Mouse (Mus musculus) MEL (cell line): Measurements from ENCODE around the gene Nobox. TPM values are rescaled to one million over a fixed set of nuclear protein-coding genes. Genes with fewer than 3 reads are reported as not detected.

Experiments
- DNase-seq: peaks from one replicate; pipeline ENCODE4 v3.0.0; 2011; ENCODE audit warnings: low read depth, low spot score
- H3K27ac ChIP-seq: 2 replicates; pipeline ENCODE4 v1.5.1; 2012; ENCODE audit warnings: low read depth, mild to moderate bottlenecking, control low read depth, low read length, moderate library complexity; ENCODE audit not compliant: control insufficient read depth
- H3K27me3 ChIP-seq, 2 experiments: fragments of 150-350 bp in 1 of 2; sonication (generic) in 1 of 2; 2 replicates each; pipeline ENCODE4 v1.6.1; 2012; ENCODE audit warnings: low read length in 2 of 2, mild to moderate bottlenecking in 2 of 2, improper control_type of control experiment in 1 of 2, moderate library complexity in 1 of 2; ENCODE audit not compliant: insufficient read depth in 2 of 2, control insufficient read depth in 1 of 2
- H3K36me3 ChIP-seq, 2 experiments: 2 replicates each; pipeline ENCODE4 v1.6.1; 2012 to 2014; ENCODE audit warnings: low read length in 2 of 2, improper control_type of control experiment in 1 of 2, inconsistent platforms in 1 of 2, mild to moderate bottlenecking in 1 of 2; ENCODE audit not compliant: insufficient read depth in 2 of 2, control insufficient read depth in 1 of 2
- H3K4me1 ChIP-seq, 2 experiments: fragments of 150-350 bp in 1 of 2; sonication (generic) in 1 of 2; 2 replicates each; pipeline ENCODE4 v1.6.1; 2012; ENCODE audit warnings: low read length in 2 of 2, improper control_type of control experiment in 1 of 2, mild to moderate bottlenecking in 1 of 2; ENCODE audit not compliant: insufficient read depth in 2 of 2, control insufficient read depth in 1 of 2
- H3K4me3 ChIP-seq, 2 experiments: fragments of 150-350 bp in 1 of 2; sonication (generic) in 1 of 2; 2 replicates each; pipeline ENCODE4 v1.5.1; 2012; ENCODE audit warnings: low read depth in 2 of 2, low read length in 2 of 2, mild to moderate bottlenecking in 2 of 2, moderate library complexity in 2 of 2, control low read depth in 1 of 2, improper control_type of control experiment in 1 of 2; ENCODE audit not compliant: control insufficient read depth in 1 of 2, insufficient read depth in 1 of 2
- H3K79me2 ChIP-seq: 2 replicates; pipeline ENCODE4 v1.6.1; 2012; ENCODE audit warnings: mild to moderate bottlenecking, low read length, moderate library complexity; ENCODE audit not compliant: control insufficient read depth, poor library complexity, insufficient read depth
- H3K9ac ChIP-seq: 2 replicates; pipeline ENCODE4 v1.6.1; 2012; ENCODE audit warnings: low read depth, mild to moderate bottlenecking, control low read depth, low read length, moderate library complexity; ENCODE audit not compliant: control insufficient read depth, poor library complexity, severe bottlenecking
- H3K9me3 ChIP-seq: fragments of 150-350 bp; sonication (generic); replicated peaks from 2 replicates; pipeline ENCODE4 v1.6.1; 2012; ENCODE audit warnings: mild to moderate bottlenecking, low read length, improper control_type of control experiment, moderate library complexity; ENCODE audit not compliant: insufficient read depth
- BHLHE40 ChIP-seq: IDR thresholded peaks from 2 replicates; pipeline ENCODE4 v1.6.1; 2012; ENCODE audit warnings: low read depth, mild to moderate bottlenecking, inconsistent platforms, low read length, improper control_type of control experiment, borderline replicate concordance
- CHD2 ChIP-seq: IDR thresholded peaks from 2 replicates; pipeline ENCODE4 v1.6.1; 2011; ENCODE audit warnings: low read length, improper control_type of control experiment
- CTCF ChIP-seq, 3 experiments: IDR thresholded peaks in 2 of 3; conservative IDR thresholded peaks in 1 of 3; 2 replicates each; pipeline ENCODE4 v1.5.1; 2011 to 2012; ENCODE audit warnings: low read length in 3 of 3, low read depth in 2 of 3, mild to moderate bottlenecking in 2 of 3, improper control_type of control experiment in 1 of 3, inconsistent platforms in 1 of 3, mixed read lengths in 1 of 3, moderate library complexity in 1 of 3; ENCODE audit not compliant: control insufficient read depth in 1 of 3, insufficient read depth in 1 of 3, poor library complexity in 1 of 3, severe bottlenecking in 1 of 3
- ETS1 ChIP-seq: IDR thresholded peaks from 2 replicates; pipeline ENCODE4 v1.6.1; 2012; ENCODE audit warnings: low read depth, mild to moderate bottlenecking, inconsistent platforms, low read length, improper control_type of control experiment, moderate library complexity
- HCFC1 ChIP-seq: IDR thresholded peaks from 2 replicates; pipeline ENCODE4 v1.6.1; 2012; ENCODE audit warnings: low read depth, mild to moderate bottlenecking, inconsistent platforms, low read length, improper control_type of control experiment, moderate library complexity
- JUND ChIP-seq: IDR thresholded peaks from 2 replicates; pipeline ENCODE4 v1.6.1; 2011; ENCODE audit warnings: low read depth, mild to moderate bottlenecking, improper control_type of control experiment, low read length
- KAT2A ChIP-seq: conservative IDR thresholded peaks from 2 replicates; pipeline ENCODE4 v1.6.1; 2012; ENCODE audit warnings: low read depth, low read length, improper control_type of control experiment, inconsistent platforms
- MAFK ChIP-seq: IDR thresholded peaks from 2 replicates; pipeline ENCODE4 v1.6.1; 2011; ENCODE audit warnings: low read depth, mild to moderate bottlenecking, low read length, improper control_type of control experiment, borderline replicate concordance
- MAX ChIP-seq: IDR thresholded peaks from 2 replicates; pipeline ENCODE4 v1.6.1; 2011; ENCODE audit warnings: low read length, improper control_type of control experiment
- MAZ ChIP-seq: IDR thresholded peaks from 2 replicates; pipeline ENCODE4 v1.6.1; 2012; ENCODE audit warnings: low read depth, mild to moderate bottlenecking, inconsistent platforms, low read length, improper control_type of control experiment
- MXI1 ChIP-seq: IDR thresholded peaks from 2 replicates; pipeline ENCODE4 v1.6.1; 2011; ENCODE audit warnings: mild to moderate bottlenecking, low read depth, low read length, improper control_type of control experiment
- NELFE ChIP-seq: IDR thresholded peaks from 2 replicates; pipeline ENCODE4 v1.6.1; 2011; ENCODE audit warnings: low read depth, low read length, improper control_type of control experiment
- POLR2A ChIP-seq, 2 experiments: IDR thresholded peaks; 2 replicates each; pipeline ENCODE4 v1.6.1; 2011 to 2012; ENCODE audit warnings: low read length in 2 of 2, mild to moderate bottlenecking in 2 of 2, control low read depth in 1 of 2, improper control_type of control experiment in 1 of 2, low read depth in 1 of 2, moderate library complexity in 1 of 2; ENCODE audit not compliant: control insufficient read depth in 1 of 2, insufficient read depth in 1 of 2, poor library complexity in 1 of 2
- POLR2AphosphoS2 ChIP-seq: IDR thresholded peaks from 2 replicates; pipeline ENCODE4 v1.6.1; 2011; ENCODE audit warnings: low read length, improper control_type of control experiment
- RAD21 ChIP-seq: IDR thresholded peaks from 2 replicates; pipeline ENCODE4 v1.6.1; 2011; ENCODE audit warnings: mild to moderate bottlenecking, low read depth, low read length, improper control_type of control experiment
- SMC3 ChIP-seq: IDR thresholded peaks from 2 replicates; pipeline ENCODE4 v1.6.1; 2011; ENCODE audit warnings: low read depth, low read length, improper control_type of control experiment
- TBP ChIP-seq: IDR thresholded peaks from 2 replicates; pipeline ENCODE4 v1.8.0; 2011; ENCODE audit warnings: low read depth, low read length, improper control_type of control experiment
- TCF12 ChIP-seq: IDR thresholded peaks from 2 replicates; pipeline ENCODE4 v1.6.1; 2014; ENCODE audit warnings: low read depth, mild to moderate bottlenecking, inconsistent platforms, low read length, improper control_type of control experiment, moderate library complexity
- UBTF ChIP-seq: IDR thresholded peaks from 2 replicates; pipeline ENCODE4 v1.6.1; 2012; ENCODE audit warnings: low read depth, mild to moderate bottlenecking, inconsistent platforms, low read length, improper control_type of control experiment, moderate library complexity, borderline replicate concordance; ENCODE audit not compliant: insufficient read depth
- USF1 ChIP-seq: IDR thresholded peaks from 2 replicates; pipeline ENCODE4 v1.6.1; 2014; ENCODE audit warnings: low read depth, mild to moderate bottlenecking, inconsistent platforms, low read length, improper control_type of control experiment, moderate library complexity
- USF2 ChIP-seq, 2 experiments: IDR thresholded peaks; 2 replicates each; pipeline ENCODE4 v1.6.1; 2011 to 2012; ENCODE audit warnings: improper control_type of control experiment in 2 of 2, low read length in 2 of 2, borderline replicate concordance in 1 of 2, inconsistent platforms in 1 of 2, low read depth in 1 of 2, mild to moderate bottlenecking in 1 of 2; ENCODE audit not compliant: insufficient read depth in 1 of 2
- ZC3H11A ChIP-seq: IDR thresholded peaks from 2 replicates; pipeline ENCODE4 v1.6.1; 2012; ENCODE audit warnings: low read depth, mild to moderate bottlenecking, inconsistent platforms, low read length, improper control_type of control experiment
- ZMIZ1 ChIP-seq: IDR thresholded peaks from 2 replicates; pipeline ENCODE4 v1.6.1; 2012; ENCODE audit warnings: low read depth, mild to moderate bottlenecking, inconsistent platforms, low read length, improper control_type of control experiment, moderate library complexity
- ZNF384 ChIP-seq: IDR thresholded peaks from 2 replicates; pipeline ENCODE4 v1.6.1; 2012; ENCODE audit warnings: low read depth, mild to moderate bottlenecking, inconsistent platforms, low read length, improper control_type of control experiment
- polyA plus RNA-seq, 2 experiments: library from polyadenylated mRNA; stranded (reverse) in 1 of 2; unstranded in 1 of 2; fragments of >175 nt in 1 of 2; fragments of >200 nt in 1 of 2; gene quantifications; 2 replicates each; pipeline versions ENCODE4 v1.2.1 to v1.2.4; 2012; ENCODE audit warnings: low replicate concordance in 2 of 2, low read depth in 1 of 2; ENCODE audit not compliant: insufficient read length in 2 of 2, insufficient read depth in 1 of 2, missing spikeins in 1 of 2
- total RNA-seq: library from RNA; depleted of rRNA; stranded (reverse); fragments of 300-350 nt; gene quantifications from 2 replicates; pipeline ENCODE4 v1.2.3, GENCODE M21; 2012

The Nobox gene
- total and polyA plus RNA-seq, 3 experiments = not detected

GRCm38 (mm10) chr6:43347637-43348036 lies 38.3 kb upstream of the Nobox start:
- Histone ChIP-seq H3K27ac (no peak overlapping the region), H3K9me3 (no peaks in the 10 kb centered on the region)
- TF ChIP-seq RAD21 (peak; percentile 63), CTCF (IDR thresholded peaks at IDR 0.05 in 2 of 3, conservative IDR thresholded peaks at IDR 0.05 in 1 of 3; ENCODE audit: control insufficient read depth in 1 of 3, insufficient read depth in 1 of 3, low read depth in 2 of 3, low read length in 3 of 3, poor library complexity in 1 of 3, severe bottlenecking in 1 of 3) (peak in 2 of 3 experiments; percentile 10 to 46; a peak in 2 of 6 replicates), MAX (no peak), TCF12 (no peak), SMC3 (peak; percentile 53), POLR2A (IDR thresholded peaks at IDR 0.05; ENCODE audit: control insufficient read depth in 1 of 2, insufficient read depth in 1 of 2, low read depth in 1 of 2, low read length in 2 of 2, poor library complexity in 1 of 2) (no peak), ZNF384 (no peak), ZMIZ1 (no peak), ZC3H11A (peak; percentile 45; the same call in 1 of the 2 replicates), BHLHE40 (no peak), HCFC1 (no peak), KAT2A (no peak), NELFE (no peak), TBP (no peak), ETS1 (no peak), POLR2AphosphoS2 (no peak), MAFK (no peak), USF1 (no peak), UBTF (no peak), JUND (no peak), MXI1 (no peak), CHD2 (no peak), USF2 (IDR thresholded peaks at IDR 0.05; ENCODE audit: borderline replicate concordance in 1 of 2, insufficient read depth in 1 of 2, low read depth in 1 of 2, low read length in 2 of 2) (no peak), MAZ (no peak)
- TF ChIP-seq, all 39 proteins: peak for 4
- H3K9ac ChIP-seq = no peak overlapping the region
- no peaks in the 10 kb centered on the region for H3K27me3 ChIP-seq
- H3K36me3 ChIP-seq = no peaks in the 10 kb centered on the region
- H3K4me1 ChIP-seq = no peaks in the 10 kb centered on the region
- no peak overlapping the region for H3K4me3 ChIP-seq
- no peaks in the 10 kb centered on the region for H3K79me2 ChIP-seq
- peak; percentile 26 for DNase-seq
